Mouse (Mus musculus) embryo, embryonic 11 days (tissue): ENCODE results near the gene Ptpn14.

Source experiments
- DNase-seq: peaks from one replicate; pipeline ENCODE4 v3.0.0-alpha.2; 2015

The Ptpn14 gene

DNA sequence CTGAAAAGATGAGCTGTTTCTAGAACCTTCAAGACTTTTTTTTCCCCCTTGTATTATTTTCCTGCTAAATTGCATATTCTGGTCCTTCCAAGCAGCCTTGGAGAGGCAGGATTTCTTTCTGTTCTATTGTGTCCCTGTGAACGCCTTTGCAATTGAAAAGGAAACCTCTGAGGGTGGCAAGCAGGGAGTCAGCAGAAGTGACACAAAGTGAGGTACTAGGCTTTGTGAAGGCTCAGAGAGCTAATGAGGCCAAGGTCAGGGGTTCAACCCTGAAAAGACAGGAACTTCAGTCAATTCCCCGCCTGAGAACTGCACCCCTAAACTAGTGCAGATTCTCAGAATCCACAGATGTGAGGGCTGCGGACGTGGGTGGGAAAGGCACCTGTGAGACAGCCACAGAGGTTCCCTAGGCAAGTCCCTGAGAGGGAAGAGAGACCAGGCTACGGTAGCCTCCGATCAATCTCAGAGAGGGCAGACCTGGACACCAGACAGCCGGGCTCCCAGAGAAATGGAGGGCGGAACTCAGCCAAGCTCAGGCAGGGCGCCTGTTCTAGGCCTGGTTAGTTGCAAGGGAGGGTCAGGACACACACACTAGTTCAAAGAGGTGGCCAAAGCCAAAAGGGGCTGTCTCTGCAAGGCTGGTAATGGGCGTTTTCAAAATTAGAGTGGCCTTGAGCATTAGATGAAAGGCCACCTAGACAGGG, 188.5 kb downstream of the Ptpn14 start:
- no peak for DNase-seq

- no peak for DNase-seq
These were observed 189.0 kb downstream of the Ptpn14 start for GRCm38 (mm10) chr1:189917126-189917500.

DNA sequence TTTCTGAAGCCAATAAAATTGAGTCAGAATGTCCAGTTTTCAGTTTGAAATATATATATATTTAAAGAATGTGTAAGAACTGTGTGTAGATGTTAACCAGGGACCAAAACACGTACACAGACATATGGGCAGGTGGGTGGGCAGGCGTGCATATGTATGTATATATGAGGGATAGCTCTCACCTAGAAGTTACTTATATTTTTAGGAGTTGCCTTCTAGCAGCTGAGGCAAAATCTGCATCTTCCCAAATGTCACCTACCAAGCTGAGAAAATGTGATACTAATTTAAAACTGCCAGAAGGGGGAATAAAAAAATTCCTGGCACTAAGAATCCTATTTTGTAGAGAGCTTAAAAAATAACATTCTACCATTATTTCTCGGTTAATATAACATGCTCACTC, 191.7 kb downstream of the Ptpn14 start:
- DNase-seq = no peak

DNA sequence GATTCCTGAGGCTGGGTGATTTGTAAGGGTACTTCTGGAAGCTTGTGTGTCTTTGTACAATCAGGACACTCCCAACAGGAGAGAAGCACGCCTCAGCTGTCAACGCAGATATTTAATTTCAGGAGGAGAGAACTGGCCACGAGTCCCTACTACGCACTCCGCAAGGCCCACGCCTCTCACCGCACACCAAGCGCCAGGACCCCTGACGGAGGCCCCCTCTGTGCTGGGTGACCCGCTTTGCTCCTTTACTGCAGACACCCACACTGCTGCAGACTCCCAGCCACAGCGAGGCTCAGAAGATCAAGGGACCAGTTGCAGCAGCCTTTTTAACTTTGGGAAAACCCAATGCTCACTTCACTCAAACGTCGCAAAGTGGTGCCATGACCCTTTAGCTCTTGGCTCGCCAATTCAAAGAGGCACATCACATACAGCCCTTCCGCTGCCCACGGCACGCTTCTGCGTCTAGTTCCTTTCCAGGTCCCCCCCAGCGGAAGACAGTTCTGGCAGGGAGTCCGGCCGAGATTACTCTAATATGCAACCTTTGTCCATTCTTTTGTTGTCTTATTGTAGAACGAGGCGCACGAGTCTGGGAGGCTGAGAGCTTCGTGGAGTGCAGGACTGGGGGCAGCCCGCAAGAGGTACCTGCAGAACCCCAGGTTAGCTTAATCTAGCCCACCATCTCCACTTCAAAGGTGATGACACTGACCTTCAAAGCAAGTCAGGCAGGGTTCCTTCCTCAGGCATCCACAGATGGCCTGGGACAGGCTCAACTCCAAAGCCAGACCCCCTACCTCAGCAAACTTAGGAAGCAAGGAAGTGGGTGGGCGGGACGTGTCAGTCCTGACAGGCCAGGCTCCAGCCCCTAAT, 192.9 kb downstream of the Ptpn14 start:
- peak; percentile 65 for DNase-seq

- no peak for DNase-seq
These were observed 193.4 kb downstream of the Ptpn14 start for GRCm38 (mm10) chr1:189921568-189921817.

DNA sequence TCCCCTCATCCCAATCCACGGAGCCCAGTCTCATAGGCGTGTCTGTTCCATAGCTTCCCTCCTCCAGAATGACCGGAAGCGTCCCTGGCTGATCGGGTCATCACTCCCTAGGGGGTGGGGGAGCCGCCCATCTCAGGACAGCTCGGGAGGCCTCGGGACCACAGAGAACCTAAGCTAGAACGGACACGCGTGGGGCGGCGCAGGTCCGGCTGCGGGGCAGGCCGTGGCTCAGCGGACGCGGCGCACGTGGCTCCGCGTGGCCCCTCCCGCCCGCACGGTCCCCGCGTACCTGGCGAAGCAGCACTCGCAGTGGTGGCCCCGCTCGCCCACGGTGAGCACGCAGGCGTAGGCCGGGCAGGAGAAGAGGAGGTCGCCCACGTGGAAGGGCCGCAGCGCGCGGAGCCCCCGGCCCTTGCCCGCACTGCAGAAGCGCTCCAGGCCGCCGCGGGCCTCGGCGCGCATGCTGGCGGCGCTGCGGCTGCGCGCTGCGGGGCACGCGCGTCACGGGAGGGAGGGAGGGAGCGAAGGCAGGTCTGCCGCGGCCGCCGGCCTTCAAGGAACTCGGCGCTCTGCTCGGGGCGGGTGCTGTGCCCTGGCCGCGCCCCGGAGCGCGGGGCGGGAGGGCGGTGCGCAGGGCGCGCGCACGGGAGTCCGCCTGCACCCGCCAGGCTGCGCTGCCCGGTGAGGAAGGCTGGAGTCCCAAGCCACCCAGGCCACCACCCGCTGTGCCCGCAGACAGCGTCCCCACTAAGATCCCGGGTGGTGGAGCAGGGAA, 193.9 kb downstream of the Ptpn14 start, which contains the start of gene Smyd2:
Smyd2 (minus strand) TSS at position 546 of the 775 bp plus-strand sequence.
- peak; percentile 92 for DNase-seq

GRCm38 (mm10) chr1:189922721-189923120, 194.7 kb downstream of the Ptpn14 start:
- DNase-seq = no peak

DNA sequence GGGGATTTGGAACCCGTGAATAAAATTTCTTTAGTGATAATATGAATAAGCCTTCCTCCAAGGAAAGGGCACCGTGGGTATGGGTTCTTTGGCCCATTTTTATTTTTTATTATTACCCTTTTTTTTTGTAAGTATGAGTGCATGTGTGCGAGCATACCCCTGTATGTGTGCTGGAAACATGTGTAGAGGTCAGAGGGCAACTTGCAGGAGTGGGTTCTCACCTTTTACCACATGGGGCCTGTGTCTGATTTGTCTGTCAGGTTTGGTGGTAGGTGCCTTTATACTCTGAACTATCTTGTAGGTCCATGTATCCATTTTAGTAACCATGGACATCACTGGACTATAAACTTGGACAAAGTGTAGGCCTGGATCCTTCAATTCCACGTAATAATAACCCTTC, 195.1 kb downstream of the Ptpn14 start:
- DNase-seq = no peak

- no peak for DNase-seq
These were observed 196.0 kb downstream of the Ptpn14 start for GRCm38 (mm10) chr1:189923871-189924568.

DNA sequence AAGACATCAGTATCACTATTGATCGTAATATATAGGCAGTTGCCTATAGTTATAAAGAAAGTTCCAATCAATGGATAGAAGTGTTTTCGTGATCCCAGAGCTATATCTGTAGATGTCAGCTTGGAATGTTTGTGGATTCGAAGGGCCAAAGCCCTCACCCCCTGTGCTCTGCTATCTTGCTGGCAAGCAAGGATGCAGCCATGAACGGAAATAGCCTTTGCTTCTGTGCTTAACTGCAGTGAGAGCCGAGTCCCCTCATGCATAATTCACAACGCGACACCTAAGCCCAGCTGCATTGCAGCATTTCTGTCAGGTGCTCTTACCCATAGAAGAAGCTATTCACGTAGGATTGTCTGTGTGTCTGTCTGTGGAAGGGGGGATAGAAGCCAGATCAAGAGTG, 198.2 kb downstream of the Ptpn14 start:
- DNase-seq = no peak
